Mouse (Mus musculus) hindbrain, embryonic 12.5 days (tissue): ENCODE measurements at regions not wholly inside any gene's neighbourhood (a gene's known extent, or its start where the extent isn't known, plus 50 kb on each side); places are given as distances from the start of the nearest gene placed in this dataset.

Source experiments
- ATAC-seq: fragments of 200-750 bp; cut with Nextera tagmentation; 2 replicates; pipeline ENCODE4 v1.8.0; 2017; ENCODE audit warnings: moderate TSS enrichment; ENCODE audit not compliant: low FRiP score
- H3K27ac ChIP-seq: fragments of 300-500 bp; sonication (generic); 2 replicates; pipeline ENCODE4 v1.5.1; 2016; ENCODE audit warnings: mild to moderate bottlenecking
- H3K27me3 ChIP-seq: fragments of 300-500 bp; sonication (generic); 2 replicates; pipeline ENCODE4 v1.6.1; 2016; ENCODE audit warnings: mild to moderate bottlenecking
- H3K36me3 ChIP-seq: fragments of 300-500 bp; sonication (generic); 2 replicates; pipeline ENCODE4 v1.6.1; 2016; ENCODE audit warnings: mild to moderate bottlenecking
- H3K4me1 ChIP-seq: fragments of 300-500 bp; sonication (generic); 2 replicates; pipeline ENCODE4 v1.6.1; 2016
- H3K4me2 ChIP-seq: fragments of 300-500 bp; sonication (generic); replicated peaks from 2 replicates; pipeline ENCODE4 v1.6.1; 2016; ENCODE audit warnings: mild to moderate bottlenecking
- H3K4me3 ChIP-seq: fragments of 300-500 bp; sonication (generic); 2 replicates; pipeline ENCODE4 v1.5.1; 2016; ENCODE audit warnings: mild to moderate bottlenecking
- H3K9ac ChIP-seq: fragments of 300-500 bp; sonication (generic); 2 replicates; pipeline ENCODE4 v1.6.1; 2016; ENCODE audit warnings: mild to moderate bottlenecking, moderate library complexity
- H3K9me3 ChIP-seq: fragments of 300-500 bp; sonication (generic); replicated peaks from 2 replicates; pipeline ENCODE4 v1.6.1; 2016; ENCODE audit warnings: mild to moderate bottlenecking
- WGBS: fragments of 180-500 bp; shearing (Covaris S2); methylation state at CpG from one replicate; pipeline ENCODE4 v1.1.7; 2016; 5-methylcytosine and 5-hydroxymethylcytosine counted together

DNA sequence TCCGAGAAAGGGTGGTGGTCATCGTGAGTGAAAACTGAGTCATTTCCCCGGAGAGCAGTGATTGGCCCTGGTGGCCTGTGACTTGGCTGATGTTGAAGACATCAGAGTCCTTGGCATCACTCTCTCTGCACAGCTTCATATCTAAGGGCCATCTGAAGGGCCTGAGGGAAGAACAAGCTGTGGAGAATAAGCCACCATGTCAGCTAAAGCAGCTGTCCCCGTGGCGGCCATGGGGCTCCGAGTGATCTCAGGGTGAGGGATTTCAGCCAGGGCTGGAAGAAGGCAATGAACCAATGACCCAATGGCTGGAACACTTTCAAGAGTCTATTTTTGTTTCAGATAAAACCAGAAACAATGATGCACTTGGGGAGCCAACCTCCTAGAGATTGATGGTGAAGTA lies 62.2 kb downstream of the Ttc32 start:
- Histone ChIP-seq H3K9ac (no peak overlapping the region), H3K27ac (no peak overlapping the region), H3K4me2 (no peak overlapping the region), H3K27me3 (no peaks in the 10 kb centered on the region), H3K4me3 (no peak overlapping the region), H3K36me3 (no peaks in the 10 kb centered on the region), H3K9me3 (no peaks in the 10 kb centered on the region), H3K4me1 (no peaks in the 10 kb centered on the region)
- ATAC-seq, result no peak
- 90% methylated on average over 6 of the region's 6 CpGs for WGBS

DNA sequence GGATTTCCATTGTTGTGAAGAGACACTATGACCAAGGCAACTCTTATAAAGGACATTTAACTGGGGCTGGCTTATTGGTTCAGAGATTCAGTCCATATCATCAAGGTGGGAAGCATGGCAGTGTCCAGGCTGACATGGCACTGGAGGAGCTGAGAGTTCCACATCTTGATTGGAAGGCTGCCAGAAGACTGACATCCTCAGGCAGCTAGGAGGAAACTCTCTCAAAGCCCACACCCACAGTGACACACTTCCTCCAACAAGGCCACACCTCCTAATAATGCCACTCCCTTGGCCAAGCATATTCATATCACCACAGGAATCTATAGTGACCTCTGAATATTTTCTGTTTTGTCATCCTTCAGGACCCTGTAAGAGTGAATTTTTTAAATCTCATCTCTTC lies 65.3 kb downstream of the Ttc32 start:
- Histone ChIP-seq H3K9me3 (no peaks in the 10 kb centered on the region), H3K4me2 (no peak overlapping the region), H3K4me3 (no peak overlapping the region), H3K36me3 (no peaks in the 10 kb centered on the region), H3K9ac (no peak overlapping the region), H3K27ac (no peak overlapping the region), H3K4me1 (no peaks in the 10 kb centered on the region), H3K27me3 (no peaks in the 10 kb centered on the region)
- ATAC-seq, result no peak

DNA sequence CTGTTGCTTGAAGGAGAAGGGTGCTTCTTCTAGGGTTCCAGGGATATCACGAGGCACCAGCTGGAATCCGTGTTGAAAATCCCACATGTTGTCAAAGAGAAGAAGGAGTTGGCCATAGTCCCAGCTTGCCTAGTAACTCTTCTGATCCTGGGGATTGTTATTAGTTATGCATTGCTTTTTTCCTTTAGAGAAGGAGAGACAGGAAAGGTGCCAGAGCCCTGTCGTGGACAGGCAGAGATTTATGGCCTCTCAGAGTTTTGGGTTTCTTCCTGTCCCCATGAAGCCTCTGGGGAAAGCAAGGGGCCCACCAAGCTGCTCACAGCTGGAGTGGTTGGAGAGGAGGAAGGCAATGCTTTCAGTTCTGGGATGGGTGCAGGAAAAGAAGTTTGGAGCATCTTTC lies 76.6 kb downstream of the Ttc32 start:
- no peak for ATAC-seq
- no peaks in the 10 kb centered on the region for H3K27me3 ChIP-seq

DNA sequence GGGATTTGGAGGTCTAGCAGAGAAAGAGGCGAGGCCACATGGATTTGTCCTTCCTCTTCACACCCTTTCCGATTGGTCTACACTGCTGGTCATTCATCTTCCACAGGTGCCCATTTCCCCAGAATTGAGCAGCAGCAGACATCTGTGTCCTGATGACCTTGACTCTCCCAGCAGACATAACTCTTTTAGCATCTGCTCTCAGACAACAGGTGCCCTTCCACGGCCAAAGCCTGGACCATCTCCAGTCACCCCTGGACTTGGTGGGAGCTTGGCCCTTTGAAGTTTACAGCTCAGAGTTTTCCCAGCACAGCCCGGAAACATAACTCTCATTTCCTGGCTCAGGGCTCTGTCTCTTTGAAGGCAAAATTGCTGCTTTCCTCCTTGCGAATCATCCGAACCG lies 80.0 kb downstream of the Ttc32 start:
- Histone ChIP-seq H3K27me3 (no peaks in the 10 kb centered on the region), H3K36me3 (no peaks in the 10 kb centered on the region), H3K4me3 (no peak overlapping the region), H3K9ac (no peak overlapping the region), H3K27ac (no peak overlapping the region), H3K4me2 (no peak overlapping the region), H3K4me1 (no peaks in the 10 kb centered on the region), H3K9me3 (no peaks in the 10 kb centered on the region)
- ATAC-seq, result no peak
- WGBS, result 84% methylated on average over 7 of the region's 7 CpGs

More for the DNA sequence above, 76.6 kb downstream of the Ttc32 start:
- H3K9ac ChIP-seq, result no peak overlapping the region
- no peaks in the 10 kb centered on the region for H3K4me1 ChIP-seq
- no peaks in the 10 kb centered on the region for H3K9me3 ChIP-seq
- WGBS, result 62% methylated on average over 3 of the region's 3 CpGs
- no peaks in the 10 kb centered on the region for H3K36me3 ChIP-seq
- H3K4me2 ChIP-seq, result no peak overlapping the region
- H3K4me3 ChIP-seq, result no peak overlapping the region
- H3K27ac ChIP-seq, result no peak overlapping the region

DNA sequence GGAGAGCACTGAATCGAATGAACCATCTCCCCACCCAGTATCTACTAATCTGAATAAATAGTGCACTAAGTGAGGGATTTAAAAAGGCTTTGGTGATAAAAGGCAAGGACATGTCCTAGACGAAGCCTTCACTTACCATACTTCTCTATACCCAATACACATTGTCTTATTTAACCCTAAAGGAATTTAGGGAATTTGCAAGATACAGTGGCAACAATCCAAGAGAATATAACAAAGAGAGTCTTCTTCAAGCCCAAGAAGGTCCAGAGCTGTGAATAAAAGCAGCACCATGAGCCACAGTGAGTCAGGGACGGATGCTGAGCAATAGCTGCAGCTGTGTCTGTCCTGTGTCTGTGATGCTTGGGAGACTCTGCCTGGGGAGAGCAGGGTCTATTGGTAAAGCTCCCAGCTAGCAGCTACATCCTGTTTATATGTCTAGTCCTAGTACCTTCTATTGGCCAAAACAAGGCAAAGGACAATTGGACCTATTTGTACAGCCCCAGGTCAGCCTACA lies 82.4 kb downstream of the Ttc32 start:
- Histone ChIP-seq H3K9me3 (no peaks in the 10 kb centered on the region), H3K9ac (no peak overlapping the region), H3K4me1 (no peaks in the 10 kb centered on the region), H3K27ac (no peak overlapping the region), H3K4me3 (no peak overlapping the region), H3K4me2 (no peak overlapping the region), H3K36me3 (no peaks in the 10 kb centered on the region), H3K27me3 (no peaks in the 10 kb centered on the region)
- ATAC-seq, result no peak
- WGBS, result 80% methylated on average over 3 of the region's 3 CpGs

DNA sequence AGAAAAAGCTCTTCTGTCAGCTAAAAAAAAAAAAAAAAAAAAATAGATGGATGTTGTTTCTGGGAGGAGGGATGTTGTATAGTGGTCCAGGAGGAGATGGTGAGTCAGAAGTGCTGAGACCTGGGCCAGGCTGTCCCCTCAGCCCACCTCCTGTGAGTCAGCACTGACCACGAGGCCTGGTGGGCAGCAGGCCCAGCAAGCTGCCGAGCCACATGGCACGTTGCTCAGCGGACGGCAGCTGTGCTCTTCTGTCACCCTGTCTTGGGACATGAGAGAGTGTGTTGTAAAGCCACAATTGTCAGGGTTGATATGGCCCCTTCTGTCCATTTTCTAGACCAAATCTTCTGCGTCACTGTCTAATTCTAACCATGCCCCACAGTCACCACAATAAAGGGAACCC lies 83.9 kb downstream of the Ttc32 start:
- Histone ChIP-seq H3K4me2 (no peak overlapping the region), H3K27ac (no peak overlapping the region), H3K9me3 (no peaks in the 10 kb centered on the region), H3K27me3 (no peaks in the 10 kb centered on the region), H3K4me3 (no peak overlapping the region), H3K36me3 (no peaks in the 10 kb centered on the region), H3K4me1 (no peaks in the 10 kb centered on the region), H3K9ac (no peak overlapping the region)
- WGBS, result 68% methylated on average over 6 of the region's 6 CpGs
- no peak for ATAC-seq

DNA sequence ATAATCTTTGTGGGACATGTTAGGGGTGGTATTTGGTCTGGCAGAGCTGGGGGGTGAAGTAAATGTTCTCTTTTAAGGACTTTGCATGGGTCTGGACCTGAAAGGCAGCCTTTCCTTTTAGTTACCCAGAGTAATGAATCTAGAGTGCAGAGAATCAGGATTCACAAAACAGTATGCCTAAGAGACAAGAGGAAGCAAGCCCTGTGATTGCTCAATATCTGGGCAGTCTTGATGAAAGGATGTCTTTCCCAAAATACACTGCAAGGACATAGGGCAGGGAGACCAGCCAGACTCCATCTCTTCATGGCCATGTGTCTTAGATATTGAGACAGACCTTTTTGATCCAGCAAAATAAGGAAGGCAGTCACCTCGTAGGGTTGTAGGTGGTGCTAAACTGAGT lies 84.3 kb downstream of the Ttc32 start:
- ATAC-seq, result no peak
- 81% methylated on average over 1 of the region's 1 CpGs for WGBS

DNA sequence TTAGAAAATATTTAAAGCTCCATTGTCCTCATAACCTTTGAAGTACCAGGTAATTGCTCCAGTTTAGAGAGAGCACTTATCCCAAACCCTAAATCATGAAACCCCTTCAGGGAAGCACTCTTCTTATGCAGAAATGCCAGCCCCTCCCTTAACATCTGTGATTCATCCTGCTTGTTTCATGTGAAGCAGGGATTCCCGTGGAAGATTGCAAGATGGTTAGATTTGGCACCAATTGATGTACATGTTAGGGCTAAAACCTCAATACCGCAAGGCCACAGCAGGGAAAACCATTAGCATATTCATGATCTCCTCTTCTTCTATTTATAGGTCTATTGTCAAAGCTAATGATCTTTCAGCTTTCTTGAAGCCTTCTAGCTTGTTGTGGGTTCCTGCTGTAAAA lies 88.8 kb downstream of the Ttc32 start:
- ATAC-seq, result no peak
- no peak overlapping the region for H3K9ac ChIP-seq
- H3K36me3 ChIP-seq, result no peaks in the 10 kb centered on the region
- H3K27me3 ChIP-seq, result no peaks in the 10 kb centered on the region
- H3K27ac ChIP-seq, result no peak overlapping the region
- no peak overlapping the region for H3K4me2 ChIP-seq
- no peak overlapping the region for H3K4me3 ChIP-seq
- 60% methylated on average over 2 of the region's 2 CpGs for WGBS
- H3K9me3 ChIP-seq, result no peaks in the 10 kb centered on the region
- no peaks in the 10 kb centered on the region for H3K4me1 ChIP-seq

More for the DNA sequence above, 84.3 kb downstream of the Ttc32 start:
- no peaks in the 10 kb centered on the region for H3K4me1 ChIP-seq
- H3K27me3 ChIP-seq, result no peaks in the 10 kb centered on the region
- no peak overlapping the region for H3K4me3 ChIP-seq
- no peak overlapping the region for H3K27ac ChIP-seq
- H3K9me3 ChIP-seq, result no peaks in the 10 kb centered on the region
- H3K9ac ChIP-seq, result no peak overlapping the region
- no peak overlapping the region for H3K4me2 ChIP-seq
- no peaks in the 10 kb centered on the region for H3K36me3 ChIP-seq

DNA sequence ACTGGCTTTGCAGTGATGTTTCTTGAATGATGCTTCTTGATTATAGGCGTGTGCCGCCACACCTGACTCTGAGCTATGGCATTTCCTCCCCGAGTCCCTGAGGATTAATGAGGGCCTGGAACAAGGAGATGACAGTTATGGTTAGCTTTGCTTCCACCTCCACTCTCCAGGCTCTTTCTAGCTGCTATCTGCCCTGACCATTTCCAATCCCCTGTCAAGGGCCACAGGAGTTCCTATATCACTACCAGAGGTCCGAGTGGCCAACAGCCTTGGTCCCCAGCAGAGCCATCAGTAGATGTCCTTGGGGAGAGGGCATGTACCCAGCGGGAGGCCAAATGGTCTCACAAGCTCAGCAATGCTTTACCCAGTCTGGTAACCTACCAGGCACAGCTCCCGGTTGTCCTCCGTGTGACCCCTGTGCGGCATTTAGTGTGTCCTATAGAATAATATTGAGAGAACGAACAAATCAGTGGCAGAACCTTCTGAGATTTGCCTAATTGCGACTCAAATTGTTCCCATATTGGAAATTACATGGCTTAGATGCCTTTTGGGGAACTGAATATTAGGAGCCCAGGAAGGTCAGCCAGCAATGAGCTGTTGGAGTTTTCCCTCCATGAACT lies 98.2 kb downstream of the Ttc32 start:
- H3K9me3 ChIP-seq, result no peaks in the 10 kb centered on the region
- no peaks in the 10 kb centered on the region for H3K27me3 ChIP-seq
- H3K36me3 ChIP-seq, result no peaks in the 10 kb centered on the region
- H3K9ac ChIP-seq, result no peak overlapping the region
- ATAC-seq, result no peak
- no peak overlapping the region for H3K4me3 ChIP-seq
- H3K4me1 ChIP-seq, result no peaks in the 10 kb centered on the region
- H3K4me2 ChIP-seq, result no peak overlapping the region
- no peak overlapping the region for H3K27ac ChIP-seq
- WGBS, result 85% methylated on average over 10 of the region's 10 CpGs

DNA sequence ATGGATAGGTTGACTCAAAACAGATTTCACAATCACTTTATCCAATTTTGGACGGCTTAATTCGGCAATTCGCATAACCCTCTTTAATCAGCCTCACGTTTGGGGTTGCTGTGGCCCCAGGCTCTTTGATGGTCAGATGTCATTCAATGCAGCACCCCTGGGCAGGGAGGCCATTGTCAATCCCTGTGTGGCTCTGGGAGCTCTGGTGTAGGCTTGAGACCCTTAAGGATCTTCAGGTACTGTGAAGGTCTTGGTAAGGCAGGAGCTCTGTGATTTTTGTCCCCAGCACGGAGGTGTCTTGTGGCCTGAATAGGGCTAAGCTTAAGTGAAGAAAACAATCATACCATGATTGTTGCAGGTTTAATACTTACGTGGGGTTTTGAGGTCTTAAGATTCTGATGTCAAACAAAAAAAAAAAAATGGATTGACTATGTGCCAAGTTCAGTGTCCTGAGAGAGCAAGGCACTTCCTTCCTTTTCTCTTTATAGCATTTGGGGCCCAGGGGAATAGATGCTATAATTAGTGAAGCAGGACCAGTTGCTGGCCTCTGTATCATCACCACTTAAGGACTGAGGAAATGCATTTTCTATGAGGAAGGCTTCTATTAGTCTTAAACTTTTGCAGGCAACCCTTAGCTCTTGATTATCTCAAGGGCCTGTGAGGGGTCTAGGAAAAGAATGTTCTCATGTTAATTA lies 98.9 kb downstream of the Ttc32 start:
- Histone ChIP-seq H3K9ac (no peak overlapping the region), H3K4me2 (no peak overlapping the region), H3K4me1 (no peaks in the 10 kb centered on the region), H3K36me3 (no peaks in the 10 kb centered on the region), H3K9me3 (no peaks in the 10 kb centered on the region), H3K27me3 (no peaks in the 10 kb centered on the region), H3K4me3 (no peak overlapping the region), H3K27ac (no peak overlapping the region)
- 74% methylated on average over 6 of the region's 6 CpGs for WGBS
- ATAC-seq, result no peak

DNA sequence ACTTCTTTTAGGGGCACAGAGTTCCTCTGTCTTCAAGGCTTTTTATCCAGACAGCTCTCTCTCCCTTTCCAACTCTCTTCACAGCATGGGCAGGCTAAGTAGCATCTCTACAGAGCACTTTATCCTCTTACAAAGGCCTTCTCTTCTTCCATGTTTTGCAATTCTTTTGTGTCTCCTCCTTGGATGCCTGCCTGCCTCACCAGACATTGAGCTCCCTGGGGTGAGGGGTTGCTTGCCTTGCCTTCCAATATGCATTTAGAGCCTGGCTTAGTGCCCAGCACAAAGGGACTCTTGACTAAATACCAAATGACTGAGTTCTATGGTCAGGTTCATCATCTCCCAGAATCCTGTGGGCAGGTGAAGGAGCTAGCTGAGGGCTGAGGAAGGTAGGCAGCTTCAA lies 102.8 kb downstream of the Ttc32 start:
- no peak overlapping the region for H3K4me2 ChIP-seq
- H3K4me3 ChIP-seq, result no peak overlapping the region
- H3K9ac ChIP-seq, result no peak overlapping the region
- H3K9me3 ChIP-seq, result no peaks in the 10 kb centered on the region
- no peaks in the 10 kb centered on the region for H3K36me3 ChIP-seq
- H3K4me1 ChIP-seq, result no peaks in the 10 kb centered on the region
- H3K27me3 ChIP-seq, result no peaks in the 10 kb centered on the region
- no peak overlapping the region for H3K27ac ChIP-seq
- ATAC-seq, result no peak

DNA sequence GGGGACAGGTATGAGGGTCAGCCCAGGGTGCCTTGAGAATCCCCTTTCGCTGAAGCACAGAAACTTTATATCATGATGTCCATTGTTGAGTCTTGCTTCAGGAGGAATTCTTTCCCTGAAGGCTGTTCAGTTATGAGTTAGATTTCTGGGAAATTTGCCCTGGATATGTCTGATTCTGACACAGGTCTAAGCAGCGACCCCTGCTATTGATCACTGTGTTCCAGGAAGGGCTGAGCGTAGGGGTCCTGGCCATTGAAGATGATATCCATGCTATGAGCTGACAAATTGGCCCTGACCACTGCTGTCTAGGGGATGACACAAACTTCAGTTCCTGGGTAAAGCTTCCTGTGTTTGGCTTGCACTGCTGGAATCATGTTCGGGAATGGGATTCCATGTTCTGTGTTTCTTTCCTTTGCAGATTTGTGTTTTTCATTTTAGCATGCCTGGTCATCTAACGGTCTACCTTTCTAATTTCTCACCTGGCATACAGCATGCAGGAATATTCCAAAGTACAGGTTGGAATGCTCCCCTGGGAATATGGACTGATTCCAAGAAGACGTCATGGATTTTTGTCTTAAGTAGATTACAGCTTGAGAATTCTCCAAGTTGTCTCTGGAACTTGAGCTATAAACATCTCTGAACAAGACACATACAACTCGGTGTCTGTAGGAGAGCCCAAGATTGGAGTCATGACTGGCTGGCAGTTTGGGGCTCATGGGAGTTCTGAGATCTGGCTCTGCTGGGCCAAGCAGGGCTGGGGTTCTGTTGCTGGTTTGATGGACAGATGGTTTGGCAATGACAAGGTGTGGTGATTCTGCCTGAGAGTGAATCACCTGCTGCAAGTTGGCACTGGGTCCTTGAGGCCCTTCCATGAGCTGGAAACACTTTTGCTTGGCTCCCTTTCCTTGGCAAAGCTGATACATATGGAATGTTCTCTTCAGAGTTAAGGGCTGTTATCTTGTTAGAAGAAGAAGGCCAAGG lies 104.4 kb downstream of the Ttc32 start:
- no peaks in the 10 kb centered on the region for H3K36me3 ChIP-seq
- H3K4me1 ChIP-seq, result no peaks in the 10 kb centered on the region
- WGBS, result 93% methylated on average over 7 of the region's 7 CpGs
- no peak overlapping the region for H3K9ac ChIP-seq
- H3K4me3 ChIP-seq, result no peak overlapping the region
- no peak overlapping the region for H3K4me2 ChIP-seq
- H3K27ac ChIP-seq, result no peak overlapping the region
- no peak for ATAC-seq
- H3K9me3 ChIP-seq, result no peaks in the 10 kb centered on the region
- H3K27me3 ChIP-seq, result no peaks in the 10 kb centered on the region
